Mouse (Mus musculus) thymus, postnatal 14 days (tissue): ENCODE data around the gene Aldh3a1.
"Not testable (repeated sequence)": the region's sequence is repeated elsewhere in the genome, so short reads cannot be mapped to it uniquely, and the experiment has no call there.

Source experiments
- DNase-seq: peaks from one replicate; pipeline ENCODE4 v3.0.0; 2021

Gene Aldh3a1

DNA sequence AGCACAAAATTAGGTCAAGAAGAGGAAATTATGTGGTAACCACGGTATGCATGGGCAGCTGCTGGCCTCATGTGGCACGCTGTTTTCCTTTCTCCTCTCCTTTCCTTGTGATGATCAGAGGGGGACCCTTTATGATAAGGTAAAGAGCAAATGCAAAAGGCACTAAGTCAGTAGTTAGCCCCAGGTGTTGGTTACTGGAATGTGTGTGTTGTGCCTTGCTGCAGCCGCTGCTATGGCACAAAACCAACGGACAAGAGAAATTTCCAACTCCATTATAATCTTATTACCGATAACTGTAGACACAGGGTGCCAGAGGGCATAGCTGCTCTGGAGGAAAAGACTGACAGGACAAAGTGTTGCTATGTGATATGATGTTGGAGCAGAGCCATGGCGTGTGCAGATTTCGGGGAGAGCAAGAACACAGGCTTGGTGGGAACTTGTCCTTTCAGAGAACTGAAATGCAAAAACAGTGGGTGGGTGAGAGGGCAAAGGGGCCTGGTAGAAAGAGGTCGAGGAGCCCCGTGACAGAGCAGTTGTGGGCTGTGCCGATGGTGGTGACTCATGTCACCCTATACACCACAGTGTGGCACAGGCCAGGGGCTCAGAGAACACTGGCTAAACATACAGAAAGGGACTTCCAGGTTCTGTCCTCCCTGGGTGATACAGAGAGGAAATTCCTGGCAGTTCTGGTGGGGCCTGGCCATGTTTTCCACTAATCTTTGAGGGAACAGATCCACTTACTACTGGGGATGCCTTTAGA, at the start of gene Aldh3a1:
Gene Aldh3a1, plus strand, starts transcription at position 51 of the 760 bp plus-strand sequence.
- DNase-seq, result no peak

DNA sequence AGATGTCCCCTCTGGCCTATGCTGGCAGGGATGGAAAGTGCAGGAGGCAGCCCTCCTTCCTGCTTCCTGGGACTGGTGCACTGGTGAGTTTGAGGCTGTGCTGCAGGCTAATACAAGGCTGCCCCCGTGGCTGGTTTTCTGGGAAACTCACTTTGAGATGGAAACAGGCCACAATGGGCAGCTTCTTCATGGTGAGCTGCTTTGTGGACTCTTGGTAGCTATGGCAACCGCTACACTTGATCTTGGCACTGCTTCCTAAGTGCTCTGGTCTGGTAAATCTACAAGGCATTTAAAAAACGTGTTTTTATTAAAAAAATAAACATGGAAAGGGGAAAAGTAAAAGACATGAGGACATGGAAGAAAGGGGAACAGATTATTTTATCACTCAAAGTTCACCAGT, 49.2 kb upstream of the Aldh3a1 start:
- DNase-seq, result no peak

DNA sequence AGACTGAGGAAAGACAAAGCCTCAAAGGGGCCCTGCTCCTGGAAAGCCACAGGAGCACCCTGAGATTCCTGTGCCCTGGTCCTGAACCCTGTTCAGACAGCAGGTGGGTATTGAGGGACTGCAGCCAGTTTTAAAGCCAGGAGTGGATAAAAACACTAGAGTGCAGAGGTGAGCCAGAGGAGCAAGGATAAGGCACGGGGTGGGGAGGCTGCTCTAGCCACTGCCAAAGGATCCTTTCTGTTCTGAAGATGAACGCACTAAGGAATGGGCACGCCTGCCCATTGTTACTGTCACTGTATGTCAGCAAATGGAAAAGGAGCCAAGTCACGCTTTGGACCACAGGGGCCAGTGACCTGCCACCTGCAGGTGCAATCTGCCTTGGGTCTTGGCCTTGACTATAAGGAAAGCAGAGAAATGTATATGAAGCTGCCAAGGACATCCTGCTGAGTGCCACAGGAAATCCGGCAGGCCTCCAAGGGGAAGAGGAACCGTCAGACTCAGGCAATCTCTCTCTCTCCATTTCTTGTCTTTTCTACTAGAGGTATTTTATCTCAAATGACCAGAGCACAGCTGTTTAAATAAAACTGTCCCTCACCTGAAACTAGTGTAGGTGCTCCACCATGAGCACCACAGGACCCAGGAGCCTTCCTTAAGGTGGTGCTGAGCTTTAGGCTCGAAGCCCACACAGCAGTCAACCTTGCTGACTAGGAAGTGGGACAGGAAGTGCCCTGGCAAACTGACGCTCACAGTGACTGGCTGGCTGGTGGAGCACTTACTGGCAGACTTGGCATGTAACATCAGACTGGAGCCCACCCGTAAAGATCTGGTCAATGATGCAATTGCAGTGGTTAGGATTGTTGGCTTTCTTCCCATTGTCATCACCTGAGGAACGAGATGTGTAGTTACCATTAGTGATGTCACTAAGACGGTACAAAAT, 47.3 kb upstream of the Aldh3a1 start:
- DNase-seq, result peak; percentile 53

DNA sequence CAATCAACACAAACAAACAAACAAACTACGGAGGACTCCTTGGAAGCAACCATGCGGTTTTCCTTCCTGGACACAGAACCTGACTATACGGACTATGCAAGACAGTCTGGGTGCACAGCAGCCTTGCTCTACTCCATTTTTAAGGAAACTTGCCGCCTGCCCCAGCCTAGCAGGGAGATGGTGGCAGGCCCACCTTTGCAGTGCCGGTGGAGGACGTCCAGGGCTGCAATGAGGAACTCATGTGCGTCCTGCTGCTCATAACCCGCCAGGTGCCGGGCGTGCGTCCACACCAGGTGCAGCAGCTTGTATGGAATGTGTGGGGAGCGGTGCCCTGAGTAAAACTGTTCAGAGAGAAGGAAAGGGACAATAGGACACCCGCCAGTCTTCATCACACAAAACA, 46.2 kb upstream of the Aldh3a1 start:
- no peak for DNase-seq

DNA sequence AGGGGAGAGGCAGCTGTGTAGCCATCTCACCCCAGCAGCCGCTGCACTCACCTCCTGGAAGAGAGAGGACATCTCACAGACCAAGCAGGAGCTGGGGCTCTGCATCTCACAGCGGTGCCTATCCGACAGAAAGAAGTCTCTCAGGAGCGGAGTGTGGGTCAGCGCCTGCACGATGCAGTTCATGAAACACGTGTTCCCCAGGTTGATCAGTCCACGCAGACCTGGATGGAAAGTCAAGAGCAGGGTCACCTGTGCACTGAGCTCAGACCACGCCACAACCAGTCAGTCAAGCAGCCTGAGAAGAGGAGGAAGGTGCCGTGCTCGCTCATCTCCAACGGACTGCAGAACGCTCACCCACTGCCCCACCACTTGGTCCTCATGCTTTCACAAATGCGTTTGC, 44.6 kb upstream of the Aldh3a1 start:
- no peak for DNase-seq

DNA sequence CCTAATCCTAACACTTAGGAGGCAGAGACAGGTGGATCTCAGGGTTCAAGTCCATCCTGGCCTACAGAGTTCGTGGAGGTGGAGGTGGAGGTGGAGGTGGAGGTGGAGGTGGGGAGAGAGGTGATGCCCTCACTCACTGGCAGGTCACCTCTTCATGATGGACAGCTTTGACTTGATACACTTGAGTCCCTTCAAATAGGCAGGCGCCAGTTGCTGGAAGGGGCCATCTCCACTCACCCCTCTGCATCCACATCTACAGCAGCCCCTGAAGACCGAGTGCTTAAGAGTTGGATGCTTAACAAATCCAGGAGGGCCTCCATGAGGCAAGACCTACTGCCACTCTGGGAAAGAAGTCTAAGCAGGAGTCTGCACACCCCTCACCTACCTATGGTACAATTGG, 44.0 kb upstream of the Aldh3a1 start:
- no peak for DNase-seq

DNA sequence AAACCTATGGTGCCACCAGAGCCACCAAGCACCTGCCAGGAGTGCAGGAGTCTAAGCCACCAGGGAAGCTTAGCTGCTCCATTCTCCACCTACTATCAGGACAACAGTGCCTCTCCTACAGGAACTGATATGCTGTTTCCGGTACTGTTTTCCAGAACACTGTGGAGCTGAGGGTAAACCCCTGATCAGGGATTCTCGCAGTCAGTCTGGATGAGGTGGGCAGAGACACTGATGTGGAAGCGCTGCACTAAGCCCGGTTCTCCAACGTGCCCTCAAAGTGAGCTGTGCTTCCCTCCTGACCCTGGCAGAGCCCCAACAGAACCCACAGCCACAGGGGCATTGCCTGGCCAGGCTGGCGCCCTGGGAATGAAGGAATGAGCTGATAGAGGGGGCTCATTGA, 43.0 kb upstream of the Aldh3a1 start:
- no peak for DNase-seq

DNA sequence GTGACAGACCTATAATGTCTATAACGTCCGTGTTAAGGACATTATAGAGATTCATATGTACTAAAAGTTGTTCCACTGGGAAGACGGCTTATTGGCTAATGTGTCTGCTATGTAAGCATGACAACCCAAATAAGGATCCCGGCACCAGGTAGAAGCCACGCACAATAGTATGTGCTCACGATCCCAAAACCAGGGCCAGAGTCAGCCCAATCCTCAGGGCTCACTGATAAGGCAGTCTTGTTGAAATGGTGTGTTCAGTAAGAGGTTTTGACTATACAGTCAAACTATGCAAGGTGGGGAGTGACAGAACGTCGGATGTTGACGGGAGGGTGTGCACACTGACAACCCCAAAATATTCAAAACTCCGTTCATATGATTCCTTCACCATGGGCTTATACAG, 42.5 kb upstream of the Aldh3a1 start:
- no peak for DNase-seq

DNA sequence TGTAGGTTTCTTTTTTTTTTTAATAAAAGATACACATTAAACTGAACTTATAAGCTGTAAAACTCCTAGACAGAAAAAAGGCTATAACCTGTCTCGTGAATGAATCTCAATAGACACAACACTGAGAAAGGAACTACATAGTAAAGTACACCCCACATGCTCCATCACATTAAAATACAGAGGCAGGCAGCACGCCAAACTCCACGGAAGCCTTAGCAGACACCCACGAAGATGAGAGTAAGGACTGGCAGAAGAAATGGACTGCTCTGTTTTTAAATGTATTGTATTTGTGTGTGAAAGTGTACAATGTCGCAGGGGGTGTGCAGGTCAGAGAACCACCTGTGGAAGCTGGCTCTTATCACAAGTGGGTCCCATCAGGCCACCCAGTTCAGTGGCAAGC, 37.2 kb upstream of the Aldh3a1 start:
- no peak for DNase-seq

DNA sequence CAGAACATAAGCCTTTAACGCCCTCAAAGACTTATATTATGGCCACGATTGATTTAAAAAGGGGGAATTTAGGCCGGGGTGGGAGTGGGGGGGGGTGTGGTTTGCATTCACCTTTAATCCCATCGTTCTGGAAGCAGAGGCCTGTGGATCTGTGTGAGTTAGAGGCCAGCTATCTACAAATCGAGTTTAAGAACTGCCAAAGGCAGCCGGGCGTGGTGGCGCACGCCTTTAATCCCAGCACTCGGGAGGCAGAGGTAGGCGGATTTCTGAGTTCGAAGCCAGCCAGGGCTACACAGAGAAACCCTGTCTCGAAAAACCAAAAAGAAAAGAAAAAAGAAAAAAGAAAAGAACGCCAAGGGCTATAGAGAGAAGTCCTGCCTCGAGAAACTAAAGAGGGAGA, 33.9 kb upstream of the Aldh3a1 start:
- not testable (repeated sequence) for DNase-seq

DNA sequence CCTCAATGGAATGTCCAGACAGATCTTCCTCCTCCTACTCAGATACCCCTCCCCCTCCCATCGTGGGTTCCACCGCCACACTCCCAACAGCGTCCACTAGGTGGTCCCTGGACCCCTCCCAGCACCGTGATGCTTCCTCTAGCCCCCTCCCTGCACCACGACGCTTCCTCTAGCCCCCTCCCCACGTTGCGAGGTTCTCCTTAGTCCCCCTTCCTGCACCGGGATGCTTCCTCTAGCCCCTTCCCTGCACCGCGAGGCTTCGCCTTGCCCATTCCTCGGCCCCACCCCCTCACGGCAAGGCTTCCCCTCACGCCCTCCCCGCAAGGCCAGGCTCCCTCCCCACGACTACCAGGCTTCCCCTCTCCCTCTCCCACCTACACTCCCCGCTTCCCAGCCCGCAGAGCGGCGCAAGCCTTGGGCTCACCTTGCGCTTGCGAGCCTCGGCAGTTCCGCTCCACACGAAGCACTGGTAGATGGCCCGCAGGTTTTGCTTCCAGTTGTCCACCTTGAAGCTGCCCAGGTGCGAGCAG, 33.0 kb upstream of the Aldh3a1 start:
- DNase-seq, result peak; percentile 79

DNA sequence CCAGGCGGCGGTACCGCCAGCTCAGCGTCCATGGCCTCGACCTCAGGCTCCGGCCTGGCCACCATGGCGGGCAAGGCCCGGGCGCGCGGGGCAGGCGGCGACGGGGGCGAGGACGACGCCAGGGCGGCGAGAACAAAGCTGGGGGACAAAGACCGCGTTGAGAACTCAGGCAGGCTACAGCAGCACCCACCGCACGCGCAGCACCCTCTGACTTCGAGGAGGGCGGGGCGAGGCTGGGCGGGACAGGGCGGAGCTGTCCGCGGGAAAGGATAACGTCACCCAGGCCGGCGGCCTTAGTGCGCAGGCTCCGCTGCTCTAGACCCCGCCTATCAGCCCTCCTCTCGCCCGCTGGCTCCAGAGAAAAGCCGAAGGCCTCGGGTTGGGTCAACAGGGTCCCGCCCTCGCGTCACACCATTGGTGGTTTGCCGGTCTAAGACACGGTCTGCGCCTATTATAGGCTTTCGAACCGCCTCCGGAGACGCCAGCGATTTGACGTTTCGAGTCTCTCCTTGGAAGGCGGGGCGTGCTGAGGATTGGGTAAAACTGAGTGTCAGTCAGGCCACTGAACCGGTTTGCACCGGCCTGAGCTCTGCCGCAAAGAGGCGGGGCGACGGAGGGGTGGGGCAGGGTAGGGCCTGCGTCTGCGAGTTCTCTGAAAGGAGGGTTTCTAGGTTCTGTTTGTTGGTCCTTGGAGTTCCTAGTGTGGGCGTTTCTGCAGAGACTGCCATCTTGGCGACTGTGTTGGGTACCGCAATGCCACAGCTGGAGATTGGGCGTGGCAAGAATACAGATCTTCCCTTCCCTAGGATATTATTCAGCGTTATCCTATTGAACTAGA, 32.3 kb upstream of the Aldh3a1 start, which contains the start of gene Usp22:
Gene Usp22, minus strand, starts transcription at position 235 of the 838 bp plus-strand sequence.
- peak; percentile 99 for DNase-seq

DNA sequence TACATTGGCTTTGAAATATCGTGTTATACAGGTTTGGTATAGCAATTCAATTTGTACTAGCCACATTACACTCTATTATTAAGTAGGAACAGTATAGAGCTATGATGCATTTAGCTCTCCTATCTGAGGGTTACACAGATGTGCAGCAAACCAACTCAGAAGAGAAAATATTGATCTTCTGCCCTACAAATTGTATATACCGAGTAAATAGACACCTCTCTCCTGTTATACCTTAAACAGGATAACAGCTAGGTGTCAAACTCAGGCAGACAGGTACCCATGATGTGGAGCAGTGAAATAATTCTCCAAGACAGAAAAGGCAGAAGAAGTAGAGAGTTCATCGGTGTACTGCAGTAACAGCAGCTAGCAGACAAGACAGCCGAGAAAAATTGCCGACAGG, 31.6 kb upstream of the Aldh3a1 start:
- DNase-seq, result no peak

DNA sequence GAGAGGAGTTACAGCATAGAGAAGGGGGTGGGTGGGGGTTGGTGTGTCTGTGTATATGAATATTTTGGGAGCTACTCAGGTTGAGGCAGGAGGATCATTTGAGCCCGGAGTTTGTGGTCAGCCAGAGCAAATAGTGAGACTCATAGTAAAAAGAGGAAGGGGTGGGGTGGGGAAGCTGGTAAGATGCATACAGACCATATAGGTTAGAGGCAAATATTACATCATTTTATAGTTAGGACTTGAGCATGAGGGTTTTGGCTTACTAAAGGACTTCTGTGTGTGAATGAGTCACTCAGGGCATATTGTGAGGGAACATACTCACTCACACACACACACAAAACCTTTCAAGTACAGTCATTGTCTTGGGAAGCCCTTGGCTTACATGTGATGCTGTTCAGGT, 31.0 kb upstream of the Aldh3a1 start:
- no peak for DNase-seq

DNA sequence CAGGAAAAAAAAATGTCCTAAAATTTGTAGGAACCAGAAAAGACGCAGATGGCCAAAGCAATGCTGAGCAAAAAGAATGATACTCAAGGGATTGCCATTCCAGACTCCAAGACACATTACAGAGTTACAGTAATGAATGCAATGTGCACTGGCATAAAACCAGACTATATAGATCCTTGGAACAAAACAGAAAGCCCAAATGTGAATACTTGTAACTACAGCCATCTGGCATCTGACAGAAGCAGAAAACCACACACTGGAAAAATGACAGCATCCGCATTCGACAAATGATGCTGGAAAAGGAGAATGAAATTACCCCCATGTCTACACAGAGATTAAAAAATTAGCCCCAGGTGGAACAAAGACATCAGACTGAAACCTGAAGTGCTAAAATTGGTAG, 27.0 kb upstream of the Aldh3a1 start:
- DNase-seq, result no peak

DNA sequence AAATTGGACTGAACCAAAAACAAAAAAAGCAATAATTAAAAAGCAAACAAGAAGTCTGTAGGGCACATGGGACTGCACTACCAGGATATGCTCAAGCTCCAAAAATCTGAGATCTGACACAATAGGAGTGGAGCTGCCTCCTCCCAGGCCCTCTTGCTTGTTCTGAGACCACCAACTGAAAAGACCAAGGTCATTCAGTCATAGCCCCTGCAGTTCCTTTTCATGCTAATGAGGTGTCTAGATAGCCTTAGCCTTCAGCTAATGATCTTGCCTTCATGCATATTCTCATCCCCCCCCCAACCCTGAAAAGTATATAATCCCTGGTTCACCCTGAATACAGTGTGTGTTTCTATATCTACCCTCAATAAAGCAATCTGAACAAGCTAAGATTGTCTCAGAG, 25.7 kb upstream of the Aldh3a1 start:
- DNase-seq, result no peak

DNA sequence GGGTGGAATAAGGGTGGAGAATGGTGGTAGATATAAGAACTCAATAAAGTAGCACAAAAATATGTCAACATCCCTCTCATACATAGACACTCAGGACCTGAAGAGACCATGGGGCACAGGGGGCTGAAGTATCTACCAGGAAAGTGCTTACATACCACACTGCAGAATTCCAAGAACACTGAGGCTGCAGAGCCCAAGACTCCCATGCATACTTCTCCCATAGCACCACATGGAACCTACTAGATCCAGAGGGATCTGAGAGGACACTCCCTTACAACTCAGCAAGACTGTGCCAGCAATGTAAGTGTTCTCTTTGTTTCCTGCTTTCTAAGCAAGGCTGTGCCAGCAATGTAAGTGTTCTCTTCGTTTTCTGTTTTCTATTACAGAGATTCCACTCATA, 23.5 kb upstream of the Aldh3a1 start:
- DNase-seq, result no peak

DNA sequence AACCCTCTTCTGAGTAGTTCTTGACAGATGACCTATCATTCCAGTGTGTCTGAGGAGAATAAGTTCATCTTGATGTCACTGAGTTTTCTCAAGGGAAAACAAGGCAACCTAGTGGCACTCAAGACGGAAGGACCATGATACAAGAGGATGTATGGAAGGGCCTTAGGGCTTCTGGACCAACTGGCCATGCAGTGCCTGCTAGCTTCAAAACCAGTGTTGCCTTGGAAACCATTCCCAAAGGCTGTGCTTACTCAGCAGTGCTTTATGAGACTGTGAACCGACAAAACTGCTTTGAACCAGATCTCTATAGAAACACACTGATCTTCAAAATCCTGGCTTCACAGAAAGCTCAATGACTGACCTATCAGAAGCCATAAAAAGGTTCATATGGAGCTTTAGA, 16.6 kb upstream of the Aldh3a1 start:
- DNase-seq, result no peak

DNA sequence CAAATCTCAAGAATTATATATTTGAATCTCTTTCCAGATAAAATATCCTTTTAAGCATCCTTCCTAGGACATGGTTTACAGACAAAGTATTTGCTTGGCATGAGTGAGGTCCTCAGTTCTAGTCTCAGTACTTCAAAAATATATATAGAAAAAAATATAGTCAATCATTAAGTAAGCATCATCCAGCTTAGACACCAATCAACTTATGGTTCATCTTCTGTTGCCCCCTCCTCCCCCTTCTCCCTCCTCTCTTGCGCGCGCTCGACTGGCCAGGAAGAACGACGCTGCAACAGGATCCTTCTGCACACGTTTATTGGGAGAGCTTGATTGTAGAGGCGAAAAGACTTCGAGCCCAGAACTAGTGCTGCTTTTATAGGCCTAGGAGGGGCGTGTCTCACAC, 15.2 kb upstream of the Aldh3a1 start:
- DNase-seq, result not testable (repeated sequence)

DNA sequence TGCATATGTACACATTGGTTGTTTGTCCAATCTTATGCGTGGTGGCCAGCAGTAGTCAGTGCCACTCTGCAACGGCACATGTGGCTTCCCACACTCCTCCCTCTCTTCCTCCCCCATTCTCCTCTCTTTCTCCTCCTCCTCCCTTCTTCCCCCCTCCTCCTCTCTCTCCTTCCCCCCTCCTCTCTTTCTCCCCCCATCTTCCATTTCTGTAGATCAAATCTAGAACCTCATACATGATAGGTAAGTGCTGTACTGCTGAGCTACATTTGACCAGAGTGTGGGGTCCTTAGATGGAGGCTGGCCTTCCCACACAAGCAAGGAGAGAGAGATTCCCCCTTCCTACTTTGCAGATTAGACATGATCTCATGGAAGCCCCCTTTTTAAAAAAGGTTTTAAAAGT, 14.6 kb upstream of the Aldh3a1 start:
- no peak for DNase-seq

DNA sequence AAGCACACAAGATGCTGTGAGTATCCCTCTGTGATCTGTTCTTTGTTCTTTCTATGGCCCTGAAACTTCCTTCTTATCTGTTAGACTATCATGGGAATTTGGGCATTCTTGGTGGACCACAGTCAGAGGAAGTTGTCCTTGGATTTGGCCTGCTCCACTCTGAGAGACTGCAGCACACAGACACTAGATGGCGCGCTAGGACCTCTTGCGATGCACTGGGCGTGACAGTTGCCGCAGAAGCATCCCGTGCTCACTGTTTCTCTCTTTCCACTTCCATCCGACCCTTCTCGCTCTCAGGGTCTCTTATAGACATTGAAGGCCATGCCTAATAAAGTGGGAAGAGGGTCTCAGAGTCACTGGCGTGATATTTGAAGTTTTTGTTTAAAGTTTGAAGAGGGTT, 13.9 kb upstream of the Aldh3a1 start:
- peak; percentile 81 for DNase-seq

DNA sequence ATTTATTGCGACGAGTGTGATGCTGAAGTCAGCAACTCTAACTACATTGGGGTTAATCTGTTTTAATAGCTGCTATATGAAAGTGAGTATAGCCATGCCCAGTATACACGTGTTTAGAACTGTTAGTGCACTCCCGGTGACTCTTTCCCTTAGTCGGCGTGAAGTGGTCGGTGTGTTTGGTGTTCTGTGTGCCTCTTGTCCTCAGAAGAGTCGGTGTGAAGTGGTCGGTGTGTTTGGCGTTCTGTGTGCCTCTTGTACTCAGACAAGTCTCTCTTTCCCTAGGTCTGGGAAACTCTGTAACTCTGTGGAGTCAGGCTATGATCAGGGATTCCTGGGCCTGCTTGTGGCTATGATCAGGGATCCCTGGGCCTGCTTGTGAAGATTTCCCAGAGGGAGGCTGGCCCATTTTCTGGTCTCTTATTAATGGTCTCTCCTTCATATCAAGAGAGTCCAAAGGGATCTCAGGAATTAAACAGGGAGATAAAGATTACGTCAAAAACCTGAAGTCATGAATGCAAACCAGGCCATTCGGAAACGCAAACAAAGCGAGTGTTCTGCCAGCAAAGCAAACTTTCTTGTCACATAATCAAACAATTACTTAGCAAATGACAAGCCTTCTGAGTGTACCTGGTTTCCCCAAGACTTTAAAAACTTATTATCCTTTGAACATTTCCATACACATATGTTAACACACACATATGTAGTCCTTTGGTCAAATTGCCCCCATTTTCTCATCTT, 10.6 kb upstream of the Aldh3a1 start:
- DNase-seq, result no peak
